Mouse (Mus musculus): Measurements from ENCODE around the gene 1190007I07Rik.

The 1190007I07Rik gene

DNA sequence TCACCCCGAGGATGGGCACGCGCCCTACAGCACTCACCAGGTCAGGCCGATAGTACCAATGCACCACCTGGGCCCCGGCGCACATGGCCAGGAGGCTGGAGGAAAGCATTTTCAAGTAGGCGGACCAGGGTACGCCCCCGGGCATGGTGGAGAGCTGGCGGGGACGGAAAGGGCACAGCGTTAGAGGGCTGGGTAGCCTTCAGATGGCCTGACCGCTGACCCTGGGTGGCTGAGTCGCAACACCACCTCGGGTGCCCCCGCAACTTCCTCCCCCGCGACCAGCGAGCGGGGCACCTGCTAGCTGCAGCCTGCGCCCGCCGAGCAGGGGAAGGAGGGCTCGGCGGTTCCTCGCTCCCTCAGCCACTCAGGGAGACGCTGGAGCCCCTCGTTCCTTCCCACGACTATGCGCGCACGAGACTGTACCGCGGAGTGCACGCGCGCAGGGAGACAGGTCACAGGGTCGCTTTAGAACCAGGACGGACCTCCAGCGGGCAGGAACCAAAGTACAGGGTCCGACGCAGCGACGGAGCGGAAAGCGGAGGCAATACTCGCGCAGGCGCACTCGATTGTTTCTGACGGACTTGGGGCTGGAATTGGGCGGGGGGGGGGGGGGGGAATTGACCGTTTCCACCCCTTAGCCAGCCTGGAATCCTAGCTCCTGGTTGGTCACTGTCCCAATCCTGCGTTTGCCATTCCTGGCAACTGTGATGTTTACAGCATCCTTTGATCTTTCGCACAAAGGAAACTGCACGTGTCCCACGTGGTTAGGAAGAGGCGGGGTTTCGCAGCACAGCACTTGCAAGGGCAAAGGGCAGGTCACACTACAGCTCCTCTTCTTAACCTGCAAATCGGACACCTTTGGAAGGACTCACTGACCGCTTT lies at the start of gene 1190007I07Rik:
Gene 1190007I07Rik, minus strand, starts transcription at position 558 of the 882 bp plus-strand sequence.
- DNase-seq = peak; percentile 77 to 86

DNA sequence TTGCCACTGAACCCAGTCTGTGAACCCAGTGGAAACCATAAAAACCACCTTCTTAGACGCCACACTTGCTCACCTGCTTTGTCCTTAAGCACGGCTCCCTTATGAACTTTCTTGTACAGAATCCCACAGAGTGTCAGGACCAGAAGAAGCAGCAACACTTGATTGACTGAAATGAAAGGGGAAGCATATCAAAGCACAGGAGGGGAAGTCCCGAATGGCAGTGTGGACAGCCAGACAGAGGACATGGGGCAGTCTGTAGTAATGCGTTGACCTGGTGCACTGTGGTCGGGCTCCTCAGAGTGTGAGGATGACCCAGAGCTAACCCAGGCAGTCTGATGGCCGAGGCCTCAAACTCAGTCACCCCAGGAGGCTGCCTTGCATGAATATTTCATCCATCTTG lies 47.2 kb upstream of the 1190007I07Rik start:
- no peak for DNase-seq

DNA sequence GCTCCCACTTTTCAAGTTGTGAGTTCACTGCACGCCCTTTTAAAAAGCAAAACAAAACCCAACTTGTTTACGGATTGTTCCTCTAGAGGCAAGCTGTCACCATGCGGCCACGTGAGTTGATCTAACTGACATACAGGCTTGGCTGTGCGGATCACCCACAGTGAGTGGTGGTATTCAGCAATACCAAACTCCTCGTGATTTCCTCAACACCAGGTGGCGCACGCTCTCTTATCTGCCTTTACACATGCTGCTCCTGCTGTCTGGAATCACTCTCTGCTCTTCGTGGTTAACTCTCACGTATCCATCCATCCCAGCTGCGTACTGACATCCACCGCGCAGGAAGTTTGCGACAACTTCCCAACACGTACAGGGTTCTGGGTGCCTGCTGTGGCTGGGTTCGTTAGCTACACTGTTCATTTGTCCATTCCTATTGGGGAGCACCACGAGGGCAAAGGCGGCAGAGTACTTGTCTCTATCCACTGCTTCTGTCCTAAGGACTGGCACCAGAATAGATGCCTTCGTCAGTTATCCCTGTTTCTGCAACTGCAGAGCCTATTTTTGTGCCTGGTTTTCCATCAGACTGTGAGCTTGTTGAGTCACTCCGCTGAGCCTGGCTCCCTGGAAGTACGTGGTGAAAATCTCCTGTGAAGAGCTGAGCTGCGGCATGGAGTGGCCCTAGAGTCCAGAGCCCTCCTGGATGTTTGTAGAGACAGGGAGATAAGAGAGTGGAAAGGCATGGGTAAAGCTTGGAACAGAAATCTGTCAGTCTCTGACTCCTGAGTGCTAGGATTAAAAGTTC lies 43.6 kb upstream of the 1190007I07Rik start:
- peak; percentile 59 to 80 for DNase-seq

DNA sequence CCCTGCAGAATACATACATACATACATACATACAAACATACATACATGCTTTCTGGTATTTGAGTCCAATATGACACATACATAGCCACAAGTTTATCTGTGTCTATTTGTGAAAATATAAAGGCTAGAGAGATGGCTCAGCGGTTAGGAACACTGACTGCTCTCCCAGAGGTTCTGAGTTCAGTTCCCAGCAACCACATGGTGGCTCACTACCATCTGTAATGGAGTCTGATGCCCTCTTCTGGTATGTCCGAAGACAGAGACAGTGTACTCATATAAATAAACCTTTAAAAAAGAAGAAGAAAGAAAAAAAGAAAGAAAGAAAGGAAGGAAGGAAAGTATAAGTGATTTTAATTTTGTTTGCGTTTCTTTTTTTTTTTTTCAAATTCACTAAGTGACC lies 42.9 kb upstream of the 1190007I07Rik start:
- DNase-seq = no peak

DNA sequence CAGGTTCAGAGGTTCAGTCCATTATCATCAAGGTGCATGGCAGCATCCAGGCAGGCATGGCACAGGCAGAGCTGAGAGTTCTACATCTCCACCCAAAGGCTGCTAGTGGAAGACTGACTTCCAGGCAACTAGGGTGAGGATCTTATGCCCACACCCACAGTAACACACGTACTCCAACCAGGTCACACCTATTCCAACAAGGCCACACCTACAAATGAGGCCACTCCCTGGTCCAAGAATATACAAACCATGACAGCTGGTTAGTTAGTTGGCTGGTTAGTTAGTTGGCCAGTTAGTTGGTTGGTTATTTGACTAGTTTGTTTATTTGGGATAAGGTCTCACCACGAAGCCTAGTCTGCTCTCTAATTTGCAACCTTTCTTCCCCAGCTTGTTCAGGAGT lies 40.3 kb upstream of the 1190007I07Rik start:
- DNase-seq = no peak

DNA sequence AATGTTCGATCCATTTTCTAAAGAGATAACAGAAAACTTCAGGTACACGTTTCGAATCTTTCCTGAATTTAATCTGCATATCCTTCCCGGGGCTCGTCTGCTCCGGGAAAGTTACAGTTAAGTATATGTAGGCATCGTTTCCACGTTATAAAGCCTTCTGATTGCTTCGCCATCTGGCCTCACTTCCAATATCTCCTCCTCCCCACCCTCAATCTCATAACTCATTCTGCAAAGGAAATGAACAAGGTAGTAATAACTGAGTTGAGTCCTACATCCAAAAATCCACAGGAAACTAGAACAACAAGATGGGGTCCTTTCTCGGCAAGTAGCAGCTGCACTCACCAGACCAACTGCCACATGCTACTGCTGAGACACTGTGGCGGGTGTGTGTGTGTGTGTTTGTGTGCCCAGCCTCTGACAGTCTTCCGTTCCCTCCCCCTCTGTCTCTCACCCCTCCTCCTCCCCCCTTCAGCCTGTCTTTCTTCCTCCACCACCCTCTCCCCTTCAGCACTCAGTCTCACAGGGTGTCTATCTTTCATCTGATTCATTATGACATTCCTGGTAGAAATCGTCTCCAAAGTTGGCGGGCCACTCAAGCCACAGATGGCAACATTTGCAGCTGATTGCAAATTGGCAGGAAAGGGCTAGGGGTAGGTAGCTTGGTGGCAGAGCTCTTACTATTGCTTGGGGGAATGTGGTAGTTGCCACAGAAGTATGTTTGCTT lies 39.4 kb upstream of the 1190007I07Rik start:
- no peak for DNase-seq

DNA sequence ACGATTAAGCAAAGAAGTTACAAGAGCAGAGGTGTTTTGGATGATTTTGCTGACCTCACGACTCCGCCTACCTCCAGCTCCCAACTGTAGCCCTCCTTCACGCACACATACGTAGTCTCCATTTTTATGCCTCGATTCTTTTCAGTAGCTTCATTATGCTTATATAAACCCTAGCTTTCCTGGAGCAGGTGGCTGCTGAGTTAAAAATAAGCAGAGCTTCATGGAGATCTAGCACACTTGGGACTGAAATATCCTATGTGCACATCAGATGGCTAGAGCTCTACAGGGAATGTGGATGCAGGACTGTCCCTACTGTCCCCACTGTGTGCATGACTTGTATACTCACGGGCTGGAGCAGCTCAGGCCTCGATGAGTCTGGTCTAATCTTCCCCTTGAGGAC lies 38.8 kb upstream of the 1190007I07Rik start:
- no peak for DNase-seq

DNA sequence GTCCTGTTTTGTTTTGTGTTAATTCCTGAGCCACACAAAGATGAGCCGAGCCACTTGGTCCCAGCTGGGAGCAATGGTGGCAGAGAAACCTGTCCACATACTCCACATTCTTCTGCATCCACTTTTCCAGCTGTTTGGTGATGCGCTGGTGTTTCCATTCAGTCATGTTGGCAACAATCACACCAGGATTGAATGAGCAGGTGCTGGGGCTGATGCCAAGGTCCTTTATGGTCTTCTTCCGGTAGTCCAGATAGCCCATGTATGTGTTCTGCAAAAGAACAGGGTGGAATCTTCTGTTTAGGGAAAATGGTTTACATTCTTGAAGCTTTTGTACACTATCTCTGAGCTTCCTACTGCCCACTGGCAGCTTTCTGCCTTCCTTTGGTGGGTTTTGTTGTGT lies 31.6 kb upstream of the 1190007I07Rik start:
- DNase-seq = no peak

DNA sequence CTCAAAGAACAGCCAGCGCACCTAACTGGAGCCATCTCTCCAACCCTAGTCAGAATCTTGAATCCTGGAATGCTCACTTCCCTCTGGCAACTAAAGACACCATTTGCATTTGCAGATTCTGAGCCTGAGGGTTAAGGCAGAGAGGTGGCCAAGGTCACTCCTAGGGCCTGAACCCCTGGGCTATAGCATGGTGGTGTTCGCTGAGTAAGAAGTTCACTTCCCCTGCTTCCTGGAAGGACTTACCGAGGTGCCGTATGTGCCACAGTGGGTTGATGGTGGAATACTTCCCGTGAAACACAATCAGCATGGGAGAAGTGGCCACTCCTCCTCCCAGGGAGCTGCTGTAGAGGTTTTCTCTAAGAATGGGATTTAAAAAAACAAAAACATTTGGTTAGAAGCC lies 29.6 kb upstream of the 1190007I07Rik start:
- no peak for DNase-seq

DNA sequence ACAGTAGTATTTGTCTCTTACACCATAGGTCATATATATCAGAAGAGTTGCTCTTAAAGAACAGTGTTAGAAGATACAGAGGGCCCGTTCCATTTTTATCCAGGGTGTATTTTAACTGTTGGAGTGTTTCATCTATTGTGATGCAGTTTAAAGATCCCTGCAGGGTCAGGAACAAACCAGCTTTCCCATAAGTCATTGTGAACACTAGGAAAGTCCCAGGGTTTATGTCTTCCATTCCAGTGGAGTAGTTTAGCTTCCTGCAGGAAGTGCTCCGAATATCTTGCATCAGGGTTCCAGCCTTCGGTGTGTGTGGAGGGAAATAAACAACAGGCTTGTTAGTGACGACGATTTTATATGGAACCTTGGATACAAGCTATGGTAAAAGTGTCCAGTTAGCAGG lies 28.2 kb upstream of the 1190007I07Rik start:
- no peak for DNase-seq

DNA sequence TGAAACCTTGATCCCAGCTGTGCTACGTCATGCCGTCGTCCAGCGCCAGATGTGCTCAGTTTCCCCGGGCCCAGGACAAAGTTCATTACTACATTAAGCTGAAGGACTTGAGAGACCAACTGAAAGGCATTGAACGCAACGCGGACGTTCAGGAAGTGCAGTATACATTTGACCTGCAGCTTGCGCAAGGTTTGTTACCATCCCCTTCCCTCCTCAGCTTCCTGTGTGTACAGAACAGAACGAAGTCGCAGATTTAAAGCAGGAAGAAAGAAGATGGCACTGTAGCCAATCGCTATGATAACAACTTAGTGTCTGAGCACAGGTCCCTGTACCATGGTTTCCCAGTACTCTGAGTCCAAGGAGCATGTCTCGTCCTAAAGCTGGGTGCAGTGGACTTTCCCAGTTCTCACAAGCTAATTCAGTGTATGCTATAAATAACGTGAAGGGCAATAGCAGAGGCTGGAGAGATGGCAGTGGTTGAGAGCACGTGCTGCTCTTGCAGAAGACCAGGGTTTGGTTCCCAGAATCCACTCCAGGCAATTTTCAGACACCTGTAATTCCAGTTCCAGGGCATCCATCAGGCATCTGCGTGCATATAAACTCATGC lies 24.3 kb upstream of the 1190007I07Rik start:
- no peak for DNase-seq

DNA sequence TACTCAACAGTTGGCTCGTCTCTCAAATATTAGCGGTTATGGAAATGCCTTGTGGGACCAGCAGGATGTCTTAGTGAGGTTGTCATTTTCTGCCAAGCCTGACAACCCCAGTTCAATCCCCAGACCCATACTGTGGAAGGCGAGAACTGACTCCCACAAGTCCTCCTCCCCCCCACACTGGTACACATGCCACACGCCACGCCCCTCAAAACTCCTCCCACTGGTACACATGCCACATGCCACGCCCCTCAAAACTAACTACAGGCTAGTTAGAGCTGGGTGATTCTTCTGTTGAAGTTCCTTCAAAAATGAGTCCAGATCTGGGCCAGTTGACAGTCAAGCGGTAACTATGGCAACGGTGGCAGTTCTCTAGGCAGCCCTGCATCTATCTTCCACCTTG lies 23.1 kb upstream of the 1190007I07Rik start:
- DNase-seq = no peak

DNA sequence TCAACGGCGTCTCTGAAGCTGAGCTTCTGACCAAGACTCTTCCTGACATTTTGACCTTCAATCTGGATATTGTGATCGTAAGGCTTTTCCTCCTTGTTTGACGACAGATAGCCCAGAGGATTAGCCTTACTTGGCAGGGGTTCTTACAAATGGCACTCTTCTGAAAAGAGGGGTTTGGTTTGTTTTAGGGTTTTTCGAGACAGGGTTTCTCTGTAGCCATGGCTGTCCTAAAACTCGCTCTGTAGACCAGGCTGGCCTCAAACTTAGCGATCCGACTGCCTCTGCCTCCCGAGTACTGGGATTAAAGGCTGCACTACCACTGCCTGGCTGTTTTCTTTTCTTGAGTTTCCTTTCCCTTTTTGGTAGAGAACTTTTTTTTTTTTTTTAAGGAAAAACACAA lies 18.5 kb upstream of the 1190007I07Rik start:
- DNase-seq = no peak

DNA sequence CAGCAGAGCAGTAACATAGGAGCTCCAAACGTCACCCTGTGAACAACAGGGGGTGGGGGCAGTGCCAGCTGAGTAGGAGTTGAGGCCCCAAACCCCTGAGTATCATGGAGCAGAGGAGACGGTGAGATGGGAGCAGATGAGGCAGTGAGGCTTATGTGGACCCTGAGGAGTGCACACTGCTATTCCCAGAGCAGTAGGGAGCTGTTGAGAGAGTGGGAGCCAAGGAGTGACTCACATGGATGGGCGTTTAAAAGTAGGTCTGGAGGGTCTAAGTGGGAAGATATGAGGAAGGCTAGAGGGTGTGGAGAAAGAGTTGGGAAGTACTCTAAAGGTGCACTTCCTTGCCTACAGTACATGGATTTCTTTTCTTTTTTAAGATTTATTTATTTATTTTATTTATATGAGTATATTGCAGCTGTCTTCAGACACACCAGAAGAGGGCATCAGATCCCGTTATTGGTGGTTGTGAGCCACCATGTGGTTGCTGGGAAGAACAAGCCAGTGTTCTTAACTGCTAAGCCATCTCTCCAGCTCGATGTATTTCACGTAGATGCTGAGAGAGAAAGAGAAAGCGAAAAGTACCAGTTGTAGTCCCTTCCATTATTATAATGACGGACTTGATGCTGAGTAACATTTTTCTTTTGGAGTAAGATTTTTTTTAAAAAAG lies 16.1 kb upstream of the 1190007I07Rik start:
- no peak for DNase-seq

DNA sequence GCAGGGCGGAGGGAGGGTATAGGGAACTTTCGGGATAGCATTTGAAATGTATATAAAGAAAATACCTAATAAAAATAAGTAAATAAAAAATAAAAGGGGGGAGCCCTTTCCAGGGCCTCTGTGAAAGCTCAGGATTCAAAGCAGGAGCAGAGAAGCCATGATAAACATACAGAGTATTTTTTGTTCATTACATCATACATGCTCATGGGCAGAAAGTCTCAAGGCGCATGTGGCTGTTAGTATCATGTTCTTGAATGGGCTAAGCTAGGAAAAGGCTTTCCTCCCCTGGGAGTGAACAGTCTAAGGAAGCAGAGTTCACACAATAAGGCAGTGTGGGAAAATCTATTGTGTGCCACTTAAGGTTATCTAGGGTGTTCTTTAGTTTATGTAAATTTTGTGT lies 13.3 kb upstream of the 1190007I07Rik start:
- DNase-seq = no peak

DNA sequence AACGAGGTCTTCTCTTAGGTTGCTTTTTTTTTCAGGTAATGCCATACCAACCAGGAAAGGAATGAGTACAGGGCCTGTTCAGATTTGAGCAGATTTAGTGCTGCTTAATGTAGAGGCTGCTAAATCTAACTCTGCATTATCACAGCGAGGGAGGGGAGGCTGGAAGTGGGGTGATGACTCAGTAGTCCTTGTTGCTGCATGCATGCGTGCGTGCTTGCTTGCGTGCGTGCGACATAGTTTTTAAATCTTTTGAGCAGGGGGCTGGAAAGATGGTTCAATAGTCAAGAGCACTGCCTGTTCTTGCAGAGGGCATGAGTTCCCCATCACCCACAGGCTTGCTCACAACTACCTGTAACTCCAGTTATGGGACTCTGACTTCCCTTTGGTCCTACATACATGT lies 11.3 kb upstream of the 1190007I07Rik start:
- DNase-seq = no peak

DNA sequence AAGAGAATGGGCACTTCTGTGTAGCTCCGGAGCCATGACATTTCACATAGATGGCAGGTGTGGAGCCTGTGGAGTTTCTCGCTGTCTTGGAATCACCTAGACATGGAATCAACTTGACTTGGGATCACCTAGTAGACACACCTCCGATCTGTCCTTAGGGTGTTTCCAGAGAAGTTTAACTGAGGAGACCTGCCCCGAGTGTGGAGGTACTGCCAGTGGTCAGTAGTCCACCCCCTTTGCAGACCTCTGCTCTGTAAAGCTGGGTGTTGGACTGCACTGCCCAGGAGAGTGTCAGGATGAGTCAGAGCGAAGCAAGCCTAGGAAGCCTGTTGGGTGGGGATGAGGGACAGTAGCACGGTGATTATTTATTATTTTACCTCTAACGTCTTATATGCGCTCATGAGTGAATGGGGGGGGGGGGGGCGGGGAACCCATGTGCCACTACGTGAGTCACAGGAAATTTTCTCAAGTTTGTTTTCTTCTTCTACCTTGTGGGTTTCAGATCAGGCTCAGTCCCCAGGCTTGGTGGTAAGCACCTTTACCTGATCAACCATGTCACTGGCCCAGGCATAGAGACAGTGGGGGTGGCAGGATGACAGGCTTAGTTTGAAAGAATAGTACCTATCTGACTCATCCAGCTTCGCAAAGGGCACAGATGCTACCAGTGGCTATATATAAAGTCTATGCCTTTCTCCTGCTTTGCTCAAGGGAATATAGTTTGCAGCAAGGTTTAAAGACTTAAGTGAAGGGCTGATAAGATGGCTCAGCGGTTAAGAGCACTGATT lies 9.7 kb upstream of the 1190007I07Rik start:
- no peak for DNase-seq

DNA sequence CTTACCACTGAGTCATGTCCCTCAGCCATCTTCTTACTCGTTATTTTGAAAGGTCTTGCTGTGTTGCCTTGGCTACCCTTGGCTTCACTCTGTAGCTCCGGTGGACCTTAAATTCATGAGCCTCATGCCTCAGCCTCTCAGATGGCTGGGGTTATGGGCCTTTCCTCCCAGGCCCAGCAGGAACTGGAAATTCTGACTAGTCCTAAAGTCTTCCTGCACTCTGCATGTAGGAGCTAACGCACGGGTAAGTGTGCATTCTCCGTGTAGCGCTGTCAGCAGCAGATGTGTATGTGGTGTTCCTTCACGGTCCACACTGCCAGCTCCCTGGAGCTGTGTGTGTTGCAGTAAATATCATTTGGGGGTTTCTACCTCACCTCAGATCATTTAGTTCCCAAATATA lies 8.1 kb upstream of the 1190007I07Rik start:
- no peak for DNase-seq

DNA sequence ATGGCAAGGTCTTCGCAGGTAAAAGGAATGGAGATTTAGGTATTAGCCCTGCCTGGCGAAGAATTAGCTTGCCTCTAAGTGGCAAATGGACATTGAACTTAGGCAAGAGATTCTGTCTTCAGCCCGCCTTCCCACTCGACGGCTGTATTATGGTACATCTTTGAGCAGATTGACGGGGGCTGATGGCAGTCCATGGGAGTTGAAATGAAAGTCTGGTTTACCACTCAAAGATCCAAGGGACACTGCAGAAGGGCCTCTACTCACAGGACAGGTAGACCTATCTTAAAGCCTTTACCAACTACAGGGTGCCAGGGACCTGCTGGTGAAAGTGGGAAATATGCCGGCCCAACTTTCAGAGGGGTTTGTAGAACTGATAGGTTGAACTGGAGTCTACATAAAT lies 7.5 kb upstream of the 1190007I07Rik start:
- DNase-seq = no peak

DNA sequence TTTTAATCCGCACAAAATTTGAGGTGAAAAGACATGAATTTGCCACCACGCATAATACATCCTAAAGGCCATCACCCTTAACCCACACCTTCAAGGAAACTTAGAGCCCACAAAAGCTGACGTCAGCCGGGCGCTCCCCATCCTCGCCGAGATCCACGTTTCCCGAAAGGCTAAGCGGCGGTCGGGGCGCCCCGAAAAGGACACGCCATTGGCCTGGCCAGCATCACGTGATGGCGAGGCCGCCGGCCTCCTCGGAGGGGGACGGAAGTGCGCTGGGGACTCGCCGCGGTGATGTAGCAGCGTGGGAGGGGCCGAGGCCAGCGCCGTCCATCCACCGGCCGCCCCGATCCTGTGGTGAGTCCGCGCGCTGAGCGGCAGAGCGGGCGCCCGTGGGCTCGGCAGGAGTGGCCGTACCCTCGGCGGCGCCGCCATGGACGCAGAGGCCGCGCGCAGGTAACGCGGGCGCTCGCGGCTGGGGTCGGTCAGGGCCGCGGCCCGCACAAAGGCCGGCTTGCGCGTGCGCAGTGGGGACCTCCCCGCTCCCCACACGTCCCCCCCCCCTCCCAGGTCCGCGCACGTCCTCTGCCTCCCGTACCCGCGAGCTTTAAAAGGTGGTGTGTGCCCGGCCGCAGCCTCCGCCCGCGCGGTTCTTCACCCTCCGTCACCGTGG lies 6.7 kb upstream of the 1190007I07Rik start, which contains the start of gene Tdg:
Gene Tdg, plus strand, starts transcription at position 243 of the 670 bp plus-strand sequence.
- DNase-seq = peak; percentile 81 to 89

DNA sequence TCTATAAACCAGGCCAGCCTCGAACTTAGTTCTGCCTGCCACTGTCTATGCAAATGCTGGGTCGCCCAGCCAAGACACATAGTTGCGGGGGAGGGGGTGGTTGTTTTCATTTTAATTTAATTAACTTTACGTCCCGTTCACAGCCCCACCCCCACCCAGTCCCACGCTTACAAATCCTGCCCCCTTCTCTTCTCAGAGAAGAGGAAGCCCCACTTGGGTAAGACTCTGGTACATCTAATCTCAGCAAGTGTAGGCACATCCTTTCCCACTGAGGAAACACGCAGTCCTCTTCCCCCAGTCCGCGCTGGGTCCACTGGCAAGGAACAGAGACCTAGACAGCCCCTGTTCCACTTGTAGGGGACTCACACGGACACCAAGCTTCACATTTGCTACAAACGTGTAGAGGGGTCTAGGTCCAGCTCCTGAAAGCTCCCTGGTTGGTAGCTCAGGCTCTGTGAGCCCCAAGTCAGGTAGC lies 6.1 kb upstream of the 1190007I07Rik start:
- DNase-seq = peak in 1 of 2 experiments; percentile 13

Measured in spleen, adult 18-20 months (tissue).